Mouse (Mus musculus) liver, embryonic 14.5 days (tissue): ENCODE data around the gene Ltbp4.
A peak's percentile ranks its signal among the peaks of the same experiment; 100 is the strongest.

ENCODE experiments used
- CTCF ChIP-seq: IDR thresholded peaks from 2 replicates; pipeline ENCODE4 v1.5.1; 2016; ENCODE audit warnings: antibody characterized with exemption, low read depth, control low read depth
- EP300 ChIP-seq: IDR thresholded peaks from 2 replicates; pipeline ENCODE4 v1.6.1; 2016; ENCODE audit warnings: antibody characterized with exemption, low read depth

- TF ChIP-seq CTCF (peak; percentile 87), EP300 (no peak)
These were observed 31.0 kb downstream of the Ltbp4 start for GRCm38 (mm10) chr7:27306161-27307160.
